Mouse (Mus musculus) liver, embryonic 18 days (tissue): ENCODE results near the gene Serp2. TPM values are rescaled to one million over a fixed set of nuclear protein-coding genes. Genes with fewer than 3 reads are reported as not detected.

Experiments used
- polyA plus RNA-seq: library from polyadenylated mRNA; depleted of rRNA; stranded (reverse); fragments of >200 nt; gene quantifications from 2 replicates; pipeline ENCODE4 v1.2.3, GENCODE M21; 2012; rRNA removed

Serp2 gene
- 2.2 and 2.6 TPM in 2 replicates for polyA plus RNA-seq

GRCm38 (mm10) chr14:76556852-76557208 is at the start of gene Serp2:
Gene Serp2, minus strand, starts transcription at chr14:76556889.

Other genes starting within 250 kb of the Serp2 start
- gene Tsc22d1, start 141.9 kb downstream of the Serp2 start, polyA plus RNA-seq, result 85.9 and 101 TPM in 2 replicates